Mouse (Mus musculus) liver, embryonic 11.5 days (tissue): ENCODE measurements at regions not wholly inside any gene's neighbourhood (a gene's known extent, or its start where the extent isn't known, plus 50 kb on each side); places are given as distances from the start of the nearest gene placed in this dataset.

ENCODE experiments used
- ATAC-seq: fragments of 200-750 bp; cut with Nextera tagmentation; replicated peaks from 2 replicates; pipeline ENCODE4 v1.8.0; 2017; ENCODE audit warnings: moderate number of reproducible peaks, mild to moderate bottlenecking, moderate TSS enrichment, moderate library complexity; ENCODE audit not compliant: low FRiP score
- DNase-seq: peaks from one replicate; pipeline ENCODE4 v3.0.0-alpha.2; 2017; ENCODE audit warnings: low spot score
- H3K27ac ChIP-seq: fragments of 300-500 bp; sonication (generic); 2 replicates; pipeline ENCODE4 v1.5.1; 2014; ENCODE audit warnings: mild to moderate bottlenecking, low read depth, low read length, control low read depth
- H3K27me3 ChIP-seq: fragments of 300-500 bp; sonication (generic); replicated peaks from 2 replicates; pipeline ENCODE4 v1.6.1; 2014; ENCODE audit warnings: low read length, mixed read lengths; ENCODE audit not compliant: control insufficient read depth, insufficient read depth
- H3K36me3 ChIP-seq: fragments of 300-500 bp; sonication (generic); 2 replicates; pipeline ENCODE4 v1.6.1; 2014; ENCODE audit warnings: mild to moderate bottlenecking, low read length, moderate library complexity, mixed read lengths; ENCODE audit not compliant: control insufficient read depth, insufficient read depth
- H3K4me1 ChIP-seq: fragments of 300-500 bp; sonication (generic); replicated peaks from 2 replicates; pipeline ENCODE4 v1.6.1; 2014; ENCODE audit warnings: low read length, mixed read lengths; ENCODE audit not compliant: control insufficient read depth, insufficient read depth
- H3K4me2 ChIP-seq: fragments of 300-500 bp; sonication (generic); 2 replicates; pipeline ENCODE4 v1.6.1; 2014; ENCODE audit warnings: mild to moderate bottlenecking, control low read depth, moderate library complexity
- H3K4me3 ChIP-seq: fragments of 300-500 bp; sonication (generic); 2 replicates; pipeline ENCODE4 v1.5.1; 2014; ENCODE audit warnings: low read depth, low read length, control low read depth
- H3K9ac ChIP-seq: fragments of 300-500 bp; sonication (generic); 2 replicates; pipeline ENCODE4 v1.6.1; 2014; ENCODE audit warnings: low read depth, low read length, control low read depth
- H3K9me3 ChIP-seq: fragments of 300-500 bp; sonication (generic); 2 replicates; pipeline ENCODE4 v1.6.1; 2016; ENCODE audit warnings: low read length, inconsistent platforms, mixed read lengths; ENCODE audit not compliant: control insufficient read depth
- WGBS: fragments of 180-500 bp; shearing (Covaris S2); extraction: QIAGEN DNeasy Blood & Tissue Kit; methylation state at CpG from one replicate; pipeline ENCODE4 v1.1.7; 2014; 5-methylcytosine and 5-hydroxymethylcytosine counted together

GRCm38 (mm10) chr2:124742964-124743363, 325.0 kb upstream of the Slc24a5 start:
- H3K9me3 ChIP-seq, result no peaks in the 10 kb centered on the region
- ATAC-seq, result no peak
- 75% methylated on average over 2 of the region's 2 CpGs for WGBS

GRCm38 (mm10) chr2:124745045-124745444, 322.9 kb upstream of the Slc24a5 start:
- no peak overlapping the region for H3K9ac ChIP-seq
- no peaks in the 10 kb centered on the region for H3K9me3 ChIP-seq
- H3K36me3 ChIP-seq, result no peaks in the 10 kb centered on the region
- ATAC-seq (no peak), DNase-seq (no peak)
- H3K4me1 ChIP-seq, result no peaks in the 10 kb centered on the region
- H3K27ac ChIP-seq, result no peak overlapping the region
- 67% methylated on average over 2 of the region's 2 CpGs for WGBS
- no peak overlapping the region for H3K4me3 ChIP-seq
- no peak overlapping the region for H3K4me2 ChIP-seq
- no peaks in the 10 kb centered on the region for H3K27me3 ChIP-seq

More at GRCm38 (mm10) chr2:124742964-124743363, 325.0 kb upstream of the Slc24a5 start:
- Histone ChIP-seq H3K4me1 (no peaks in the 10 kb centered on the region), H3K27ac (no peak overlapping the region), H3K27me3 (no peaks in the 10 kb centered on the region), H3K36me3 (no peaks in the 10 kb centered on the region), H3K4me2 (no peak overlapping the region), H3K9ac (no peak overlapping the region), H3K4me3 (no peak overlapping the region)
- no peak for DNase-seq

GRCm38 (mm10) chr2:124747119-124747518, 320.8 kb upstream of the Slc24a5 start:
- Histone ChIP-seq H3K9me3 (no peaks in the 10 kb centered on the region; the same call in 1 of the 2 replicates), H3K4me1 (no peaks in the 10 kb centered on the region), H3K4me3 (no peak overlapping the region), H3K27me3 (no peaks in the 10 kb centered on the region), H3K27ac (no peak overlapping the region), H3K9ac (no peak overlapping the region), H3K36me3 (no peaks in the 10 kb centered on the region), H3K4me2 (no peak overlapping the region)
- ATAC-seq (no peak), DNase-seq (no peak)
- 74% methylated on average over 1 of the region's 1 CpGs for WGBS

DNA sequence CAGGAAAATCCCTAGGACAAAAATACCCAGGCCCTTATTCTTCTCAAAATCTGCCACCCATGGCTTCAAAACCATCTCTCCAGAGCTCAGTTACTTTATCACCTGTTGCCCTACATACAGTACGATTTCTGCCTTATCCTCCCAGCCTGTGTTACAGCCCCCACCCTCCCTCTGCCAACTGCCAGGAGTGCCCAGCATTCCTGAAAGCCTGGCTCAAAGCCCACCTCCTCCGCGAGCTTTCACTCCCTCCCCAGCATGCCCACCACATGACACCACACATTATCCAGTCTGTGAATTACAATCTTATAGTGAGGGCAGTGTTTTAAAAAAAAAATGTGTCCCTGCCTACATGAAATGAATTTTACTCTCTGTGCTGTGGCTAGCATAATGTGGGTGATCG, 320.3 kb upstream of the Slc24a5 start:
- Histone ChIP-seq H3K4me1 (no peaks in the 10 kb centered on the region), H3K4me3 (no peak overlapping the region), H3K9me3 (no peaks in the 10 kb centered on the region; the same call in 1 of the 2 replicates), H3K4me2 (no peak overlapping the region), H3K9ac (no peak overlapping the region), H3K27ac (no peak overlapping the region), H3K36me3 (no peaks in the 10 kb centered on the region), H3K27me3 (no peaks in the 10 kb centered on the region)
- DNase-seq (no peak), ATAC-seq (no peak)
- WGBS, result 83% methylated on average over 4 of the region's 4 CpGs

- H3K9me3 ChIP-seq, result no peaks in the 10 kb centered on the region; the same call in 1 of the 2 replicates
- no peaks in the 10 kb centered on the region for H3K4me1 ChIP-seq
- no peaks in the 10 kb centered on the region for H3K36me3 ChIP-seq
- H3K27me3 ChIP-seq, result no peaks in the 10 kb centered on the region
- 49% methylated on average over 4 of the region's 4 CpGs for WGBS
- H3K4me2 ChIP-seq, result no peak overlapping the region
- no peak for DNase-seq
- no peak overlapping the region for H3K9ac ChIP-seq
- no peak for ATAC-seq
- H3K27ac ChIP-seq, result no peak overlapping the region
- no peak overlapping the region for H3K4me3 ChIP-seq
Observed at GRCm38 (mm10) chr2:124751832-124752231, 316.1 kb upstream of the Slc24a5 start.

DNA sequence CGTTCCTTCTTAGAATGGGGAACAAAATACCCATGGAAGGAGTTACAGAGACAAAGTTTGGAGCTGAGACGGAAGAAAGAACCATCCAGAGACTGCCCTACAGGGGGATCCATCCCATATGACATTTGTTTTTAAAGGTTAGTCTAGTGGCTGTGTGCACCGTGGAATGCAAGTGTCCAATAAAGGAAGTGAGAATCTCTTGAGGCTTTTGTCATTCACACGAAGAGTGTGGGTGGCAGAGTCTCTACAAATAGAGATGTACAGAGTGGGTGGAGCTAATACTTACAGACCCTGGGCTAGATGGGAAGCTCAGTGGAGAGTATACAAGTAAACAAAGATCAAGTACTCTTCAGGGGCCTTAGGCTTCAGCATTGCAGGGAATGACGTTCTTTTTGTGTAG, 314.2 kb upstream of the Slc24a5 start:
- WGBS, result 71% methylated on average over 5 of the region's 5 CpGs

DNA sequence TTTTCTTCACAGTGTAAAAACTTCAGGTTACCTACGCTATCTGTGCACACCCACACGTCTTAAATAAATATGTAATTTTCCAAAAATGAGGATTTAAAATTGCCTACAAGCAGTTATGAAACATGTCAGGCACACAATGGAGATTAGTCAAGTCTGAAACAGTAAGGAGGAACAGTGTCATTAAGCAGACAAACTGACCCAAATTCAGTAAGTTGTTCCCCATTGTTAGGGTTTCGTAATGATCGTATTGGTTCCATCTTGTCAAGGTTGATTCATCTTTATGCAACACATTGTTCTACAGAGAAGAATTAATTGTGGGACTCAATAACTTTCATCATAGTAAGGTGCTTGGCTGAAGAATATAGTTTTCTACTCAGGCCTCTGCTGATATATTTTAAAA, 312.7 kb upstream of the Slc24a5 start:
- Histone ChIP-seq H3K9ac (no peak overlapping the region), H3K27ac (no peak overlapping the region), H3K4me2 (no peak overlapping the region), H3K4me3 (no peak overlapping the region), H3K4me1 (no peaks in the 10 kb centered on the region), H3K9me3 (no peaks in the 10 kb centered on the region; the same call in 1 of the 2 replicates), H3K27me3 (no peaks in the 10 kb centered on the region), H3K36me3 (no peaks in the 10 kb centered on the region)
- DNase-seq, result no peak
- WGBS, result 88% methylated on average over 4 of the region's 4 CpGs
- no peak for ATAC-seq

More for the DNA sequence above, 314.2 kb upstream of the Slc24a5 start:
- H3K4me3 ChIP-seq, result no peak overlapping the region
- no peaks in the 10 kb centered on the region for H3K36me3 ChIP-seq
- ATAC-seq, result no peak
- no peak overlapping the region for H3K4me2 ChIP-seq
- DNase-seq, result no peak
- no peaks in the 10 kb centered on the region for H3K4me1 ChIP-seq
- H3K9me3 ChIP-seq, result no peaks in the 10 kb centered on the region; the same call in 1 of the 2 replicates
- no peak overlapping the region for H3K9ac ChIP-seq
- H3K27ac ChIP-seq, result no peak overlapping the region
- H3K27me3 ChIP-seq, result no peaks in the 10 kb centered on the region

GRCm38 (mm10) chr2:124758992-124759391, 308.9 kb upstream of the Slc24a5 start:
- Histone ChIP-seq H3K36me3 (no peaks in the 10 kb centered on the region), H3K27me3 (no peaks in the 10 kb centered on the region), H3K9ac (no peak overlapping the region), H3K4me2 (no peak overlapping the region), H3K27ac (no peak overlapping the region), H3K4me1 (no peaks in the 10 kb centered on the region), H3K9me3 (peaks cover 2% of the 10 kb centered on the region; the same call in 1 of the 2 replicates), H3K4me3 (no peak overlapping the region)
- DNase-seq (no peak), ATAC-seq (no peak)
- WGBS, result 90% methylated on average over 2 of the region's 2 CpGs

GRCm38 (mm10) chr2:124763650-124764049, 304.3 kb upstream of the Slc24a5 start:
- Histone ChIP-seq H3K27ac (no peak overlapping the region), H3K36me3 (no peaks in the 10 kb centered on the region), H3K4me2 (no peak overlapping the region), H3K4me3 (no peak overlapping the region), H3K9me3 (peaks cover 2% of the 10 kb centered on the region; the same call in 1 of the 2 replicates), H3K27me3 (no peaks in the 10 kb centered on the region), H3K9ac (no peak overlapping the region), H3K4me1 (no peaks in the 10 kb centered on the region)
- 87% methylated on average over 7 of the region's 7 CpGs for WGBS
- no peak for ATAC-seq
- DNase-seq, result no peak
